13 mouse cellular contexts compared by ENCODE assay signal in genomic region chr19:55896629-55897028, GRCm38 (mm10).
DNase-seq lines count a peak whose midpoint lies in the region; ATAC-seq and TF ChIP-seq lines count a peak whose summit lies in the region.
"Had no signal": no experiment of that assay in that cellular context is flagged by ENCODE, and none has a peak within 500 bp of the region (broad histone marks: within the 10 kb centered on the region; RNA-seq: fewer than 3 reads in every experiment).

No protein-coding gene starts in this region.

- H3K27ac ChIP-seq in heart, postnatal 0 days (ENCODE audit: low read depth), result no peak overlapping the region
- H3K27ac ChIP-seq in forebrain, postnatal 0 days (ENCODE audit: low read depth, low read length), result no peak overlapping the region
- peak overlapping the region; percentile 92 for H3K27ac ChIP-seq in midbrain, embryonic 14.5 days (replicated peaks; ENCODE audit: low read depth, low read length)
- H3K27ac ChIP-seq: layer of hippocampus, adult 2 months; liver, embryonic 15.5 days had no signal

- no peak overlapping the region for H3K4me3 ChIP-seq in heart, postnatal 0 days (ENCODE audit: low read depth, low read length)
- H3K4me3 ChIP-seq in forebrain, postnatal 0 days (ENCODE audit: low read depth, low read length), result no peak overlapping the region
- H3K4me3 ChIP-seq in midbrain, embryonic 14.5 days (replicated peaks; ENCODE audit: low read depth, low read length), result peak overlapping the region; percentile 44
- H3K4me3 ChIP-seq: erythroblast, embryonic 14.5 days; layer of hippocampus, adult 2 months; liver, embryonic 15.5 days had no signal

- WGBS in heart, postnatal 0 days, result 61% methylated on average over 10 of the region's 10 CpGs
- WGBS in forebrain, postnatal 0 days, result 10% methylated on average over 10 of the region's 10 CpGs
- 3% methylated on average over 10 of the region's 10 CpGs for WGBS in midbrain, embryonic 14.5 days

- intact Hi-C loops in heart, postnatal 14 days (cut with DNase I), result loop anchor here (5.0 to 10.0 kb wide), 3 partner anchors 154 to 562 kb away; partner anchors contain the start of gene Tcf7l2

- no peak for ATAC-seq in heart, postnatal 0 days (ENCODE audit: insufficient read depth, low read depth)
- ATAC-seq in forebrain, postnatal 0 days, result peak; percentile 40; the same call in 1 of the 2 replicates
- no peak for ATAC-seq in midbrain, embryonic 14.5 days (ENCODE audit: low FRiP score, low TSS enrichment)
- no peak for ATAC-seq in granulocyte monocyte progenitor cell, adult 5-6 weeks (replicated peaks; ENCODE audit: poor library complexity, severe bottlenecking)
- ATAC-seq: CD4-positive, CD25-positive, alpha-beta regulatory T cell, adult 4 months had no signal

- DNase-seq in heart, postnatal 0 days (ENCODE audit: low spot score), result no peak
- no peak for DNase-seq in heart, postnatal 14 days
- peak; percentile 75 for DNase-seq in embryo, embryonic 10.5 days (ENCODE audit: low spot score)
- no peak for DNase-seq in forebrain, postnatal 0 days
- DNase-seq in midbrain, embryonic 14.5 days, result peak; percentile 60
- no peak for DNase-seq in lung, postnatal 4 days
- no peak for DNase-seq in adrenal gland, postnatal 14 days
- DNase-seq: right cerebral cortex, postnatal 14 days had no signal

- H3K4me1 ChIP-seq in heart, postnatal 0 days (ENCODE audit: control insufficient read depth, insufficient read depth), result peaks cover 4% of the 10 kb centered on the region; the same call in 1 of the 2 replicates
- H3K4me1 ChIP-seq in forebrain, postnatal 0 days (ENCODE audit: insufficient read depth), result no peaks in the 10 kb centered on the region
- H3K4me1 ChIP-seq in midbrain, embryonic 14.5 days (ENCODE audit: control insufficient read depth, insufficient read depth, low read length), result peaks cover 36% of the 10 kb centered on the region

- TF ChIP-seq CTCF in heart, postnatal 0 days (IDR thresholded peaks at IDR 0.05; ENCODE audit: low read depth), result no peak
- TF ChIP-seq CTCF in forebrain, postnatal 0 days (IDR thresholded peaks at IDR 0.05; ENCODE audit: low read depth), result no peak

- no peak for TF ChIP-seq EP300 in heart, postnatal 0 days (IDR thresholded peaks at IDR 0.05; ENCODE audit: low read depth)

- 0 out of 2 replicates have a peak overlapping the region, but pooled peaks have one; percentile 88 for H3K4me2 ChIP-seq in heart, postnatal 0 days (ENCODE audit: low read depth, low read length)
- no peak overlapping the region; the same call in 1 of the 2 replicates for H3K4me2 ChIP-seq in forebrain, postnatal 0 days (ENCODE audit: low read depth)
- H3K4me2 ChIP-seq in midbrain, embryonic 14.5 days (ENCODE audit: low read length), result peak overlapping the region; percentile 62
- H3K4me2 ChIP-seq: liver, embryonic 15.5 days had no signal

- no peaks in the 10 kb centered on the region for H3K36me3 ChIP-seq in heart, postnatal 0 days (replicated peaks; ENCODE audit: control insufficient read depth, insufficient read depth, low read length)
- no peaks in the 10 kb centered on the region for H3K36me3 ChIP-seq in forebrain, postnatal 0 days (ENCODE audit: insufficient read depth)
- H3K36me3 ChIP-seq in midbrain, embryonic 14.5 days (ENCODE audit: control insufficient read depth, insufficient read depth, low read length), result no peaks in the 10 kb centered on the region
- H3K36me3 ChIP-seq: liver, embryonic 15.5 days had no signal

- no peaks in the 10 kb centered on the region for H3K27me3 ChIP-seq in heart, postnatal 0 days (ENCODE audit: control insufficient read depth, insufficient read depth, low read length)
- H3K27me3 ChIP-seq in forebrain, postnatal 0 days (ENCODE audit: insufficient read depth, low read length), result peaks cover 54% of the 10 kb centered on the region
- H3K27me3 ChIP-seq in midbrain, embryonic 14.5 days (ENCODE audit: control insufficient read depth, insufficient read depth, low read length), result peaks cover 16% of the 10 kb centered on the region; the same call in 1 of the 2 replicates

- no peaks in the 10 kb centered on the region for H3K9me3 ChIP-seq in heart, postnatal 0 days (replicated peaks; ENCODE audit: control insufficient read depth, low read length)
- H3K9me3 ChIP-seq in forebrain, postnatal 0 days (ENCODE audit: low read length), result no peaks in the 10 kb centered on the region
- no peaks in the 10 kb centered on the region for H3K9me3 ChIP-seq in midbrain, embryonic 14.5 days (ENCODE audit: control insufficient read depth, low read length)
- H3K9me3 ChIP-seq: liver, embryonic 15.5 days had no signal

- no peak overlapping the region for H3K9ac ChIP-seq in heart, postnatal 0 days (replicated peaks; ENCODE audit: low read depth, low read length)
- no peak overlapping the region for H3K9ac ChIP-seq in forebrain, postnatal 0 days
- H3K9ac ChIP-seq in midbrain, embryonic 14.5 days (replicated peaks; ENCODE audit: low read length), result peak overlapping the region; percentile 61
- H3K9ac ChIP-seq: liver, embryonic 15.5 days had no signal

Comparison
In these comparisons a context has a peak if more than half of its experiments do, and no peak if none do; other contexts are left out.
1. DNase-seq: peak in embryo, embryonic 10.5 days (single experiment) and midbrain, embryonic 14.5 days (single experiment); none in heart, postnatal 0 days (single experiment), heart, postnatal 14 days (0 of 2), forebrain, postnatal 0 days (single experiment), lung, postnatal 4 days (0 of 2) and adrenal gland, postnatal 14 days (single experiment).